Mouse (Mus musculus): ENCODE data around the gene Gm42791. TPM values are rescaled to one million over a fixed set of nuclear protein-coding genes. Genes with fewer than 3 reads are reported as not detected.

Gene Gm42791
- polyA plus RNA-seq, 2 experiments from 2014 or later = not detected

DNA sequence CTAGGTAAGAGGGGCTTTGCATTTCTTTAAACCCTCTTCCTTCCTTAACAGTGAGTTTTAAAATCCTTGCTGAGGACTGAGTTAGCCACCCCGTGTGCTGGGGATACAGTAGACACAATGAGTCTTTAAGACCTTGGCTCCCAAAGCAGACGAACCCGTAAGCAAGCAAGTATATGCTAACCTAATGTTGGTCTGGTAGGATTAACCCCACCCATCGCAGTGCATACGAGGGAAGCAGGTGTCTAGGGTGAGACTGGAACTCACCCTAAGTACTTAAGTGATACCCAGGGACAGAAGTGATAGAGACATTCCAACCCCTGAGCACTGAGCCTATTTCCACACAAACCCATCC is 12.3 kb upstream of the Gm42791 start:
- no peak for ATAC-seq

DNA sequence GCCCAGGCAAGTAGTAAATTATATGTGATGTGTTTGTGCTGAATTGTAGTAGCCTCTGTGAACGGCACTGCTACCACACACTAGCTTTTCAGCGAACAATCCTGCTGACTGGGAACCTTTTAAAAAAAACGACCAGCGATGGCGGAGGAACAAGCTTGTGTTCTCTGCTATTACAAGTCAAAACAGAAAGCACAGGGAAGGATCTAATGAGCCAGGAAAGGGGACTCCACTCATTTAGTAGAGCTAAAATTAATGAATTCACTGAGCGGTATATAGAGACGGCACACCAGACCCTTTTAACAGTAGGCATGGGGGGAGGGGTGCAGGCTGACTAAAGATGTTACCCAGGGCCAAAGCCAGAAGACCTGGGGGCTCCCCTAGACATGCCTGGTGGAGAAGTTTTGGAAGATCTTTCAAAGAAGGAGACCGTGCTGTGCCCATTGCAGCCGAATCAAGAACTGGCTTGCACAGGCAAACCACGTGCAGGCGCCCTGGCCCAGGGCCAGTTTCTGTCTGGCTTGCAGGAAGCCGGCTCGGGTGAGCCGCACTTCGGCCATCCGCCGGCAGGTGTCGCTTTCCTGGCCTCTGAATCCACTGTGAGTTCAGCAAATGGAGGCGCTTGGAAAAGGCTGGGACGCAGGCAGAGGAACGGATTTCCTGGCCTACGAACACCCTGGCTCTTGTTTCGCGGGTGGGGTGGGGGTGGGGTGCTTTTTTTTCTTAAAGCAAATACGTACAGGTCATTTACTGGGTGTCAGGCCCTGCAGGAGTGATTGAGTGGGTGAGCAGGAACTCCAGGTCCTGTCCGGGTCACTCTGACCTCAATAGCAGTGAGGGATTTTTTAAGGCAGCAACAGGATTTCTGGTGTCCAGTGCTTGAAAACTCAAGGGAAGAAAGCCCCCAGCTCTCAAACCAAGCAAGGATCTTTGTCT is 11.7 kb upstream of the Gm42791 start:
- peak; percentile 93 for ATAC-seq

DNA sequence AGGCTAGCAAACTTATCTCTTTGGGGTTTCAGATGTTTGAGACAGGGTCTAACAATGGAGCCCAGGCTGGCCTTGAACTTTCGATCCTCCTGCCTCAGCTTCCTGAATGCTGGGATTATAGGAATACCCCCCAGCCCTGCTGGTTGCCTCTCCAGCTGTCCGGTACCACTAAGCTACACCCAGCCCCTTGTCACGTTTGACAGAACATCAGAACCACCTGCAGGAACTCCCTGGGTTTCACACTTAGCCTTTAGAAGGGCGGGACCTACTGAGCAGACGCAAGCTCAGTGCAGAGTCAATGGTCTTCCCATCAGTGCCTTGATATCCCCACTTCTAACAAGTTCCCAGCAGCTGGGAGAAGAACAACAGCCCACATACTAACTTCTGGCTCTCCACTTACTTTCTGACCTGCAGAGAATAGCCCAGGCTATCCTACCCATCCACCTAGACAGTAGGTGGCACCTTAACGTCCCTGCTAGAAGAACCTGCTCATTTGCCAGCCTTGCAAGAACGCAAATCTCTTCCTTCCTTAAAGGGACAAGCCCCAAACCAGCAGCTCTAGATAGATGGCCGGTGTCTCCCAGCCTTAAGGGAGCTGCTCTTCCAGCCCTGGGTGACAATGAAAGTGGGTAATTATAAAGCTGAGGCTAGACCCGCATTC is 10.9 kb upstream of the Gm42791 start:
- ATAC-seq = peak; percentile 6

DNA sequence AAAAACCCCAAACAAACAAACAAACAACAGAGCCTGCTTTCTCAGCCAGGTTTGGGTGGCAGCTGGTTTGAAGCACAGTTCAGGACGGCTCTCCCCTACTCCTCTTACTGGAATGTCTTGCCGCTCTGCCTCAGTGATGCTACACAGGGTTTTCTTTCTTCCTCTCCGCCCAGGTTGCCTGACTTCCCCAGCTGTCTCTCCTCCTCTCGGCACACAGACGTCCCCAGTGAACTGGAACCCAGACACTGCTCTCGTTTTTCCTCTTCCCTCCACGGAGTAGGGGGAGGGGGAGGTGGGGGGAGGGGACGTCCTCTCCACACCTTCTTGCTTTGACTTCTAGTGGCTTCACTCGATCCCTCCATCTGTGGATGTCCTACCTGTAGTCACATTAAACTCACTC is 10.1 kb upstream of the Gm42791 start:
- ATAC-seq = no peak

DNA sequence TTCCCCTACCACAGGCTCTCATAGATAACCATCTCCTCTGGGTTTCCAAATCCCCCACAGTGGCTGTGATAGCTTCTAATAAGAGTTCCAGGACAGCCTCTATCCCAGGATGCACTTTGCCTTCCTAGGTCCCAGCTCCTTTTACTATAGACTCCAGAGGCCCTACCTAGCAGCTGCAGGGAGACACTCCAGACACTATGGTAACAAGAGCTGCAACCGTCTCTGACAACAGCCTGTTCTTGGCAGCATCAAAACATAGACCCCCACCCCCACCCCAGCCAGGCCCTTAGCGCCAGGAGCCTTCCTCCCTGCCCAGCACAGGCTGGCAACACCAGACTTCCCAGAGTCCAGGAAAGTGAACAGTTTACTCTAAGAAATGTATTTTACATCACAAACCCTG is 8.2 kb upstream of the Gm42791 start:
- no peak for ATAC-seq

DNA sequence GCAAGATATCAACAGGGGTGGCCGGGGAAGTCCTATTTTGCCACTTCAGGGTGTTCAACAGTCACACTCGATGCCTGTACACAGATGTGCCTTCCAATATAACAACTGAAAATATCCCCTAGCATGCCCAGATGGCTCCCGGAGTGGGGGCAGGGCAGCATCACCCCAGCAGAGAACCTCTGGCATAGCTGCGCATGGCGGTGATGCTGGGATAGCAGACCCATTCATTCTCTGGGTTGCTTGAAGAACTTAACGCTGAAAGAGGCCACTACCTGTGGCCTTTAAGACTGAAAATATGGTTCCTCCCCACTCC is 7.8 kb upstream of the Gm42791 start:
- ATAC-seq = no peak

DNA sequence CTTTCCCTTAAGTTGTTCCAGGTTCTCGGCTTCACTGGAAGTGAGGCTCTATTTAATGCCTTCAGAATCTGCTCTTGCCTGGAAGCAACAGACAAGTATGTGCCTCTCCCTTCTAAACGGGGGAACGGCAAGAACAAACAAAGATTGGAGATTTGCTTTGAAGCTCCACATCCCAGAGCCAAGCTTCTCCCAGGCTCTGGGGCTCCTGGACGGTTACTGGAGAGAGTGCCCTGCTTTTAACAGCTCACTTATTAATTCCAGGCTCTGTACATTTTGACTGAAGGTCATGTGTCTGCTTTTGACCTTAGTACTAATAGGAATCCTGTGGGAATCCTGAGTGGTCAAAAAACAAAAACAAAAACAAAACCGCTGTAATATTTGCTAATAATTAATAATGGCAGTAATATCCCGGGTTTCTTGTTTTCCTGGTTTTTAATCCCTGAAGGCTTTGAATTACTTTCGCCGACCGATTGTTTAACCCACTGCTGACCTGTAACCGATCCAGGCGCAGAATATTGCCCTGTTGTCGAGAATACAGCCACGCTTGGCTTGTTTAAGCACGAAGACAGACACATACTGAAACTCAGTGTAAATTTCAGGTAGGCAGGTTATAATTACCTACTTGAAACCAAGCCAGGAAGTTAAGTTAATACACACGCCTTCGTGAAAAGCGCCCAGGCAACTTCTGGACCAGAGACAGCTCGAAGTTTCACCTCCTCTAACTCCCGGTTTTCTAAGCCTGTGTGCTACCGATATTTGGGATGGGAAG is 7.3 kb upstream of the Gm42791 start:
- ATAC-seq = no peak

DNA sequence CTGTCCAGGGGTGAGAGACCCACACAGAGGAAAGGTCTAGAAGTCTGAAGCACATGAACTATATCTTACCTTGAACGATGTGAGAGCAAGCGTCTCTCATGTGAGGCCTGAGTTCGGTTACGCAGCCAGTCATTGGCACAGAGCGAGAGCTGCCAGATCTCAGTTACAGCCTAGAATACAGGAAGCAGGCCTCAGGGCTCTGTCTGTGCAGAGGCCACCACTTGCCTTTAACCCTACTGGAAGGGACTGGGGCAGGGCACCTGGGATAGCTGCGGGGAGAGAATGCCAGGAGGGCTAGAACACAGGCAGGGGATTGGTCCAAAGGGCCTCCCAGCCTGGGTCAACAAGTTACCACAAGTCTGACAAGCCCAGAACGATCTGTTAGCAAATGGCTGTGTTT is 4.9 kb upstream of the Gm42791 start:
- no peak for ATAC-seq

DNA sequence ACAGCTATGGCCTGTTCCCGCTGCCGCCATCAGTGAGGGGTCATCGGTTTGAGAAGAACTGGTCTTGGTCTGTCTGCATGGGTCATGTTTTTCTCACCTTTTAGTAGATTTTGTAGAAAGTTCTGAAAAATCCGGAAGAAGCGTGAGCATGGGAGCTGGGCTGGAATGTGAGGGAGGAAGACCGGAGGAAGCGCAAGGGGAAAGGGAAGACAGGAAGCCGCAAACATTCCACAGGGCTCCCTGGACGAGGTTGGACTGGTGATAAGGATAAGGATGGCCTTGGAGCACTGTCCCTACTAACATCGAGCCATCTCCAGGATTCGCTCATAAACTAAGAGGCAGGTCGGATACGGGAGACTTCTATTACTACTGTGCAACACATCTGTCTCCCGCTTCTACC is 3.6 kb upstream of the Gm42791 start:
- ATAC-seq = no peak

DNA sequence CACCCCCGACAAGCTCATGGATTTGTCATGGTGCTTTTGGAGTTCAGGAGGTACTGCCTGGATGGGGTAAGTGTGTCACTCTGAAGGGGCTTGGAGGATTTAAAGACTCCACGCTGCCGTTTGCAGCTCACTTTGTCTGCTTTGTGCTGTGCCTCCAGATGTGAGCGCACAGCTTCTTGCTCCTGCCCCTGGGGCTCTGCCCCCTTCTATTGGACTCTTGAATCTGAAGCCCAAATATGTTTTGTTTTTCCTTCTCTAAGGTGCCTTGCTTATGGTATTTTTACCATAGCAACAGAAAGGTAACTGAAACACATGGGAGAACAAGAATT is 1.7 kb upstream of the Gm42791 start:
- no peak for ATAC-seq

DNA sequence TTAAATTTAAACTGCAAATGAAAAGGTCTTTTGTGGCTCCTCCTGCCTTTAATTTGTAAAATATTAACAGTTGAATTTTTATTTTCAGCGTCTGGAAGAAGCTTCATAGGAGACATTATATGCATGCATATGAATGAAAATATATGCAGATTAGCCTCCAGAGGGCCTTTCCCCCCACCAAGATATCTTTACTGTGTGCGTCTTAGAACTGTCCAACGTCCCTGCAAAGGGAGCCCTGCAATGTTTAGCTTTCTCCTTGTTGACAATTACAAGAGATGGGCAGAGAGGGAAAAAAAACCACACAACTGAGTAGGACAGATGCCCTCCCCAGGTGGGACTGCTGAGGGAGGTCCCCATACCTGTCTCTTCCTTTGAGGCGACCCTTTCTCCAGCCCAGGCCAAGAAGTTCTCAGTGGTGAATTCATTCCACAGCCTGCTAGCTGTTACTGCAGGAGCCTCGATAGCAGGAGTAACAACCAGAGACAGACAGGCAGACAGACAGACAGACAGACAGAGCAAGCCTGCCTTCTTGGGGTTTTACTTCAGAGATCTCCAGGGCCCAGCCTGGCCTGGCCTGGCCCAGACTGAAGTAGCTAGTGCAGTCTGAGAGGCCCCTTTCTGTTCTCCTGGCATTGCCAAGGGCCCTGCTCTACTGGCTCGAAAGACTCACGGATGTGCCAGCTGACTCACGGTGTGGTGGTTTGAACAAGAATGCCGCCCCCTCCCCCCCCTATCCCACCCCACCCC is 1.2 kb upstream of the Gm42791 start:
- ATAC-seq = peak; percentile 29

DNA sequence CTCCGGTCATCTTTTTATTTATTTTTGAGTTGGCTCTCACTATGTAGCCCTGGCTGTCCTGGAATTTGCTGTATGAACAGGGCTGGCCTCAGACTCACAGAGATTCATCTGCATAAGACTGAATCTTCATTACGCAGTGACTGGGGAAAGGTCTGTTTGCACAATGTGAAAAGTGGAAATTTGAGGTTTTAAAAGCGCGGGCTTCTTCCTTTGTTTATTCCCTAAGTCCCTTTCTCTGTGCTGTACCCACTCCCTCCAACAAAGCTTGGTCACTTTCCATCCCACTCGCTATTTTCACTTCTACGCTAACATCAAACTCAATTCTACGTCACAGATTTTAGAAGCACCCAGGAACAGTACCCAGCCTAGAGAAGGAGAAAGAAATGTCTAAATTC is 639 bp downstream of the Gm42791 start:
- no peak for ATAC-seq

DNA sequence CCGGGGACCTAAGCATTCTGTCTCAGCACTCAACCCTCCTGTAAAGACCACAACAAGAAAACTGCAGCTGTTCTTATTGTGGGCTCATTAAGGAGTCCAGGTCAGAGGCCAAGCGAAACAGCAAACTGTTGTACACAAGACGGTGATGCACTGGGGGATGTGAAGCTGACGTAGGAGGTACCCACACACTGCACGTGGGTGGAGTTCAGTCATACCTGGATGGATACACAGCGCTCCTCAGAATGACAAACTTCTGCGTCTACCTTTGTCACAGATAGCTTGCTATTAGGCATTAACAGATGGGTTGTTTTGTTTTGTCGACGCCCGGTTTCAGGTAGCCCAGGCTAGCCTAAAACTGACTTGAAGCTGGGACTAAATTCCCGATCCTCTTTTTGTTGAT is 2.3 kb downstream of the Gm42791 start:
- ATAC-seq = no peak

DNA sequence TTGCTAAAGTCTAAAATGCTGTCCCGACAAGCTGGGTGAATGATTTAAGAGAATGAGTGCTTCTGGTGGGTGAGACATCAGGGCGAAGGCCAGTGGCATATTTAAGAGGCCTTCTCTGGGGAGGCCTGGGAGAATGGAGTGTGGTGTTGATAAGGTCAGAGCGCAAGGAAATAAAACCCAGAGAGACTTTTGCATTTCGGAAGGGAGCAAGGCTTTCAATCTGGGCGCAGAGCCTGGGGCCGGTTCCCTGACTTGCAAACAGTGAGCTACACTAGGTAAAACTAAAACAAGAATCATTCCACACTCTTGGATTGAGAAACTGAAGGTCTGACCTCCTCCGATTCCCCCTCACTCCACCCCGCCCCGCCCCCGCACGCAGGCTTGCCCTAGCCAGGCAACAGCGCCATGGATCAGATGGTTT is 4.0 kb downstream of the Gm42791 start:
- ATAC-seq = no peak

DNA sequence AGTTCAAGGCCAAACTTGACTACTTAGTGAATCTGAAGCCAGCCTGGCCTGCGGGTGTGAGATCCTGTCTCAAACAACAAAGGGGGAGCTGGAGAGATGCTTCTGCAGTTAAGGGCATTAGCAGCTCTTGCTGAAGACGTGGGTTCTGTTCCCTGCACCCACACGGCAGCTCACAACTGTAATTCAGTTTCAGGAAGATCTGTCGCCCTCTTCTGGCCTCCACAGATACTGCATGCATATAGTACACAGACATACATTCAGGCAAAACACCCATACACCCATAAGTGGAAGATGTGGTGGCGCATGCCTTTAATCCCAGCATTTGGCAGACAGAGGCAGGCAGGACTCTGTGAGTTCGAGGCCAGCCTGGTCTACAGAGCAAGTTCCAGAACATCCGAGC is 5.5 kb downstream of the Gm42791 start:
- no peak for ATAC-seq

DNA sequence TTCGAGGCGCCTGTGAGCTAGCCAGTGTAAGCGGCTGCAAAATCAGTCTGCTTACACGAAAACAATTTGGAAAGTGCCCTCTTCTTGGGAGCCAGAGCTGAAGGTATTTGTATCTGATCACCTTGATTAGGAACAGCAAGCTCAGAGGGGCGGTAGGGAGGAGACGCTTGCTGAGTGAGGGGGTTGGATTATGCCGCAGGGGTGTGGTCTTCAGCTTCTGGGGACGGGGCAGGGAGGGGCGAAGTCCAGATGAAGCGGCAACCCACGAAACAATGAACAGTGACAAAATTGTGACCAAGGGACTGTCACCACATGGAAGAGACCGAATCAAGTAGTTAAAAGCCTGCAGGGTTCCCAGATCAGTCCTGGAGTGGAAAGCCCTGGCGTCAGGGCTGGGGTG is 10.0 kb downstream of the Gm42791 start:
- no peak for ATAC-seq

DNA sequence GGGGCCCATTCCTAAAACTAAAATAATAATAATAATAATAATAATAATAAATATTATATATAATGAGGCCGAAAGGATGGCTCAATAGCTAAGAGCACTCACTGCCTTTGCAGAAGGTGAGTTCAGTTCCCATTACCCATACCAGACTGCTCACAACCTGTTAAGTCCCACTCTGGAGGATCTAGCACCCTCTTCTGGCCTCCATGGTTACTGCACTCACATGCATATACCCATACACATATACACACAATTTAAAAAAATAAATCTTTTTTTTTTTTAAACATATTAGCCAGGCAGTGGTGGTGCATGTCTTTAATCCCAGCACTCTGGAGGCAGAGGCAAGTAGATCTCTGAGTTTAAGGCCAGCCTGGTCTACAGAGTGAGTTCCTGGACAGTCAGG is 11.3 kb downstream of the Gm42791 start:
- no peak for ATAC-seq

DNA sequence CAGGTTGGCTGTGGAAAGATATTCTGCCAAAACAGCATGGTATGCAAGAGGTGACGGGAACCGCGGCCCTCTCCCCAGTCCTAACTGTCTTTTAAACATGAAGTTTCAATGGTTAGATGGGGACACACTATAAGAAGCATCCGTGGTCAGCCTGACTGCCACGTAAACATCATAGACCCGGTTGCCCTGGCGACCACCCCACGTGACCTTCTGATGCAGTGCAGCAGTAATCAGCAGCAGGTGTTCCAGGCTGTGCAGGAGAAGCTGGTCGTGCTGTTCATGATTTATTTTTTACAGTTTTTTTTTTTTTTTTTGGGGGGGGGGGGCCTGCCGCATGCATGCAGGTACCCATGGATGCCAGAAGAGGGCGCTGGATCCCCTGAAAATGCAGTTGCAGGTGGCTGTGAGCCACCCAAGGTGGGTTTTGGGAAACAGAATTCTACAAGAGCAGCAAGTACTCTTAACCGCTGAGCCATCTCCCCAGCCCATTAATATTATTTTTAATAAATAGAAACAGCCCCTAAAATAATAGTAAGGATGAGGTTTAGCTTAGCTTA is 11.8 kb downstream of the Gm42791 start:
- ATAC-seq = no peak

DNA sequence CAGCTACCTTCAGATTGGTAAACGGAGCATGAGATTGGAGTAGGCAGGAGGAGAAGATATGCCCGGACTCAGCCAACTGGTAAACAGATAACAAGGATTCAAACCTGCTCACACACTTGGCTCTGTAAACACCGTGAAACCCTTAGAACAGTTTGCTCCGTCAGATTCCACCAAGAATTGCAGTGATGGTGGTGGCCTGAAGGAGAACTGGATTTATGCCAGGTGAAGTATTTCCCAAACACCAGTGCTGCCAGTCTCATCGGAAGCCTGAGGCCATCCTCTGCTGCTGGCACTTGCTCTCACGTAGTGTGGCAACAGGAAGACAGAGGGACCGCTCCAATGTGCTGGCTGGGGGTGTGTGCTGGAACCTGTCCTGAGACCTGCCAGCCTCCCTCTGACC is 12.6 kb downstream of the Gm42791 start:
- ATAC-seq = no peak

DNA sequence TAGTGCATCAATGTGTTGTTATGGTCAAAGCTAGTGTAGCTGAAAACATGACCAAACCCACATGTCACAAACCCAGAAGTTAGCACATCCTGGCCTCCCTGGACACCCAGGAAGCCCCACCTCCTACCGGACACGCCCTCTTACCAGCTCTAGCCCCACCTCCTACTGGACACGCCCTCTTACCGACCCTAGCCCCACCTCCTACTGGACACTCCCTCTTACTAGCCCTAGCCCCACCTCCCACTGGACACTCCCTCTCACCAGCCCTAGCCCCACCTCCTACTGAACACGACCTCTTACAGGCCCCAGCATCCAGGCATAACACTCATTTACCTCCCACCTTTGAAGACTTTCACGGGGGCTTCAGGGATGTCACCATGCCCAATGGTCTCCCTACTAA is 14.3 kb downstream of the Gm42791 start:
- no peak for ATAC-seq

DNA sequence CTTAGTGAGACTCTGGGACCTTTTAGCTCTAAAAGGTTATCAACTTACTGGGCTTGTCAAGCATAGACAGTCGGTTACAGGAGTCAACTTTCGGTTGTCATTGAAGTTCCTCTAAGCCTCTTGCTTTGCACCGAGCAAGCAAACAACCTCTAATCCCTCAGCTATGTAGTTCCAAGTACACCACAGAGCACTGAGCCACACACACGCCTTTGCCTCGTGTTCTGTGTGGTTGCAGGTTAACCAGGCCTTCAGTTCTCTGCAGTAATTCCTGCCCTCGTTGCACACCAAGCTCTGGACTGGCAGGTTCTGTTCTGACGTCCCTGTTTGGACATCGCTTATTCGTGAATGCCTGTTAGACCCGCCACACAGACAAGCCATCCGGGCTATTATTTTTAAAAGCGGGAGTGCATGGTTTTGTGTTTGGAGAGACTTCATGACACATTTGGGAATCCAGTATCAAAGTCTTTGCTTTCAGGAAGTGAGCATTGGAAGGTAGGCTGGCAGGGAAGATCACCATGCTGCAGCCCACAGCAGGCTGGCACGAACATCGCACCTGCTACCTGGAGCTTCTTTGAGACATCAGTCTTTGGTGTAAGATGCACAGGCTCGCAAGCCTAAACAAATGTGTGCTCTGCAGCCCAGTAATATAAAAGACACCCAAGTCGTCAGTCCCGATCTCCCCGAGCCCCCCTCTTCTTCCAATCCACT is 16.3 kb downstream of the Gm42791 start:
- ATAC-seq = peak; percentile 7

Measured in activated CD4-positive, CD25-positive, alpha-beta regulatory T cell, adult 4 months (primary cell).